Mouse (Mus musculus): Measurements from ENCODE around the gene Foxe3. TPM values are rescaled to one million over a fixed set of nuclear protein-coding genes. Genes with fewer than 3 reads are reported as not detected.

Gene Foxe3
- total and polyA plus RNA-seq, 3 experiments: not detected

- Histone ChIP-seq H3K4me2 (ENCODE audit: insufficient read depth, low read depth, poor library complexity, severe bottlenecking) (no peak overlapping the region), H3K4me1 (ENCODE audit: control insufficient read depth in 1 of 2, insufficient read depth in 2 of 2) (peaks cover 0 to 5% of the 10 kb centered on the region in 2 experiments; a peak in 2 of 4 replicates), H3K4me3 (replicated peaks in 1 of 3; ENCODE audit: low read depth in 2 of 3, low read length in 2 of 3, poor library complexity in 1 of 3) (no peak overlapping the region), H3K9me3 (replicated peaks; ENCODE audit: low read length) (peaks cover 15% of the 10 kb centered on the region), H3K27me3 (replicated peaks) (peaks cover 37% of the 10 kb centered on the region), H3K79me2 (replicated peaks; ENCODE audit: control insufficient read depth, extremely low read depth, insufficient read depth, poor library complexity, severe bottlenecking) (no peaks in the 10 kb centered on the region), H3K36me3 (replicated peaks in 1 of 2; ENCODE audit: control insufficient read depth in 1 of 2, insufficient read depth in 1 of 2, low read length in 1 of 2) (no peaks in the 10 kb centered on the region), H3K9ac (ENCODE audit: insufficient read depth, low read depth) (no peak overlapping the region), H3K27ac (ENCODE audit: insufficient read depth, low read depth) (no peak overlapping the region)
- TF ChIP-seq SIN3A (IDR thresholded peaks at IDR 0.05; ENCODE audit: low read length) (no peak), UBTF (IDR thresholded peaks at IDR 0.05; ENCODE audit: low read depth, low read length) (no peak), MAZ (IDR thresholded peaks at IDR 0.05; ENCODE audit: low read depth, low read length) (no peak), MEF2A (IDR thresholded peaks at IDR 0.05; ENCODE audit: borderline replicate concordance, low read depth, low read length) (no peak), ZKSCAN1 (IDR thresholded peaks at IDR 0.05; ENCODE audit: borderline replicate concordance, low read depth, low read length) (no peak), SMC3 (IDR thresholded peaks at IDR 0.05; ENCODE audit: low read depth, low read length) (no peak), EP300 (IDR thresholded peaks at IDR 0.05; ENCODE audit: low read length) (no peak), TCF12 (IDR thresholded peaks at IDR 0.05; ENCODE audit: low read depth, low read length) (no peak), ETS1 (conservative IDR thresholded peaks at IDR 0.05; ENCODE audit: low read depth, low read length) (no peak), USF2 (conservative IDR thresholded peaks at IDR 0.05; ENCODE audit: low read depth, low read length) (no peak), ZNF384 (IDR thresholded peaks at IDR 0.05; ENCODE audit: low read depth, low read length) (no peak), NRF1 (IDR thresholded peaks at IDR 0.05; ENCODE audit: low read depth, low read length) (no peak), MAX (IDR thresholded peaks at IDR 0.05; ENCODE audit: low read length) (no peak), HCFC1 (IDR thresholded peaks at IDR 0.05; ENCODE audit: low read depth, low read length) (no peak), MXI1 (IDR thresholded peaks at IDR 0.05; ENCODE audit: low read depth, low read length) (no peak), PAX5 (IDR thresholded peaks at IDR 0.05; ENCODE audit: low read length) (no peak), POLR2AphosphoS2 (IDR thresholded peaks at IDR 0.05; ENCODE audit: low read depth, low read length) (no peak), ZMIZ1 (IDR thresholded peaks at IDR 0.05; ENCODE audit: low read depth, low read length) (no peak), CTCF (conservative IDR thresholded peaks at IDR 0.05 in 1 of 2, IDR thresholded peaks at IDR 0.05 in 1 of 2; ENCODE audit: low read depth in 2 of 2, low read length in 2 of 2) (no peak)
- no peak for DNase-seq (ENCODE audit: extremely low read depth)
- dilution Hi-C loops (cut with MboI; ENCODE audit: extremely low pct_ligation_motif_present, extremely low pct_unique_long_range_greater_than_20kb, low sequenced_read_pairs) (no loop called here), in situ Hi-C loops (cut with MboI; ENCODE audit: low pct_ligation_motif_present, low pct_unique_long_range_greater_than_20kb, low sequenced_read_pairs) (no loop called here)
Measured at GRCm38 (mm10) chr4:114905969-114906680, 19.7 kb downstream of the Foxe3 start.

- Histone ChIP-seq H3K4me1 (ENCODE audit: control insufficient read depth in 1 of 2, insufficient read depth in 2 of 2) (peaks cover 0 to 1% of the 10 kb centered on the region in 2 experiments; a peak in 2 of 4 replicates), H3K4me2 (ENCODE audit: insufficient read depth, low read depth, poor library complexity, severe bottlenecking) (no peak overlapping the region), H3K9me3 (replicated peaks; ENCODE audit: low read length) (peaks cover 15% of the 10 kb centered on the region), H3K79me2 (replicated peaks; ENCODE audit: control insufficient read depth, extremely low read depth, insufficient read depth, poor library complexity, severe bottlenecking) (no peaks in the 10 kb centered on the region), H3K4me3 (replicated peaks in 1 of 3; ENCODE audit: low read depth in 2 of 3, low read length in 2 of 3, poor library complexity in 1 of 3) (no peak overlapping the region), H3K36me3 (replicated peaks in 1 of 2; ENCODE audit: control insufficient read depth in 1 of 2, insufficient read depth in 1 of 2, low read length in 1 of 2) (no peaks in the 10 kb centered on the region), H3K9ac (ENCODE audit: insufficient read depth, low read depth) (no peak overlapping the region), H3K27me3 (replicated peaks) (peaks cover 43% of the 10 kb centered on the region), H3K27ac (ENCODE audit: insufficient read depth, low read depth) (no peak overlapping the region)
- dilution Hi-C loops (cut with MboI; ENCODE audit: extremely low pct_ligation_motif_present, extremely low pct_unique_long_range_greater_than_20kb, low sequenced_read_pairs): no loop called here
- TF ChIP-seq RAD21 (IDR thresholded peaks at IDR 0.05; ENCODE audit: low read depth, low read length) (no peak), USF2 (conservative IDR thresholded peaks at IDR 0.05; ENCODE audit: low read depth, low read length) (no peak), TCF12 (IDR thresholded peaks at IDR 0.05; ENCODE audit: low read depth, low read length) (no peak), USF1 (IDR thresholded peaks at IDR 0.05; ENCODE audit: low read depth, low read length) (no peak), GABPA (IDR thresholded peaks at IDR 0.05; ENCODE audit: insufficient replicate concordance, low read depth, low read length) (no peak), ELF1 (IDR thresholded peaks at IDR 0.05; ENCODE audit: low read depth, low read length) (no peak), MAZ (IDR thresholded peaks at IDR 0.05; ENCODE audit: low read depth, low read length) (no peak), JUND (conservative IDR thresholded peaks at IDR 0.05; ENCODE audit: low read depth, low read length) (no peak), ZC3H11A (IDR thresholded peaks at IDR 0.05; ENCODE audit: low read depth, low read length) (no peak), POLR2AphosphoS2 (IDR thresholded peaks at IDR 0.05; ENCODE audit: low read depth, low read length) (no peak)
- in situ Hi-C loops (cut with MboI; ENCODE audit: low pct_ligation_motif_present, low pct_unique_long_range_greater_than_20kb, low sequenced_read_pairs): no loop called here
- no peak for DNase-seq (ENCODE audit: extremely low read depth)
Measured at GRCm38 (mm10) chr4:114905501-114905900, 20.3 kb downstream of the Foxe3 start.
